Mouse (Mus musculus) layer of hippocampus, adult 11-12 months (tissue): Measurements from ENCODE around the gene Lgalsl.

Experiments
- DNase-seq: peaks from one replicate; pipeline ENCODE4 v3.0.0; 2022; ENCODE audit warnings: low spot score

Gene Lgalsl

GRCm38 (mm10) chr11:20830686-20831505 is at the start of gene Lgalsl:
Gene Lgalsl (minus strand): TSS chr11:20831056.
- peak; percentile 74 for DNase-seq

- peak; percentile 35 for DNase-seq
Observed at GRCm38 (mm10) chr11:20878644-20879043, 47.8 kb upstream of the Lgalsl start.

GRCm38 (mm10) chr11:20877578-20878096 is 46.8 kb upstream of the Lgalsl start:
- DNase-seq: no peak

GRCm38 (mm10) chr11:20873386-20873785 is 42.5 kb upstream of the Lgalsl start:
- DNase-seq: no peak

GRCm38 (mm10) chr11:20872911-20873310 is 42.1 kb upstream of the Lgalsl start:
- DNase-seq: no peak

- DNase-seq: no peak
Observed at GRCm38 (mm10) chr11:20872444-20872843, 41.6 kb upstream of the Lgalsl start.

GRCm38 (mm10) chr11:20869927-20870326 is 39.1 kb upstream of the Lgalsl start:
- DNase-seq: no peak

GRCm38 (mm10) chr11:20865450-20865849 is 34.6 kb upstream of the Lgalsl start:
- no peak for DNase-seq

- no peak for DNase-seq
Observed at GRCm38 (mm10) chr11:20864647-20865046, 33.8 kb upstream of the Lgalsl start.

GRCm38 (mm10) chr11:20862101-20862500 is 31.2 kb upstream of the Lgalsl start:
- no peak for DNase-seq

- no peak for DNase-seq
Observed at GRCm38 (mm10) chr11:20860351-20860750, 29.5 kb upstream of the Lgalsl start.

GRCm38 (mm10) chr11:20859858-20860257 is 29.0 kb upstream of the Lgalsl start:
- no peak for DNase-seq

GRCm38 (mm10) chr11:20858921-20859668 is 28.2 kb upstream of the Lgalsl start:
- peak; percentile 85 for DNase-seq

- no peak for DNase-seq
Observed at GRCm38 (mm10) chr11:20857921-20858320, 27.1 kb upstream of the Lgalsl start.

GRCm38 (mm10) chr11:20854032-20854741 is 23.3 kb upstream of the Lgalsl start:
- DNase-seq: no peak

GRCm38 (mm10) chr11:20850196-20850595 is 19.3 kb upstream of the Lgalsl start:
- no peak for DNase-seq

- no peak for DNase-seq
Observed at GRCm38 (mm10) chr11:20849403-20849802, 18.5 kb upstream of the Lgalsl start.

- DNase-seq: no peak
Observed at GRCm38 (mm10) chr11:20837366-20837765, 6.5 kb upstream of the Lgalsl start.

- peak; percentile 11 for DNase-seq
Observed at GRCm38 (mm10) chr11:20831600-20832137, 813 bp upstream of the Lgalsl start.

GRCm38 (mm10) chr11:20829993-20830685 is 717 bp downstream of the Lgalsl start:
- DNase-seq: no peak

GRCm38 (mm10) chr11:20829056-20829686 is 1.7 kb downstream of the Lgalsl start:
- DNase-seq: no peak
